Mouse (Mus musculus): ENCODE measurements around the gene Ctbs.

DNA sequence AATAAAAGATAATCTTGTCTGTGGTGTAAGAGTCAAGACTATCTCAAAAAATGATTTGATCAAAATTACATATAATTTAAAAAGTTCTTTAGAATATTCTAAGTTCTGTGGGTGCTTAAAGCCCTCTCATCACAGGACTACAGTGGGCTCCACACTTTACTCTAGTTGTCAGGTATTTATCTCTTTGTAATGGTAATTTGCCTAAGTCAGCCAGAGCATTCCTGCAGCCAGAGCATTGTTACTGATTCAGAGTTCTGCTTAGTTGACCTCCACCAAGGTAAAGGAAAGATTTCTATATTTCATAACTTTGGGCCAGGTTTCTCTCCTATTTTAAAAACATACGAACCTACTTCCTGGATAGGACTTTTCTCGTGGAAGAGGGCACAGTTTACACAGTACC lies 19.6 kb downstream of the Ctbs start:
- TF ChIP-seq MAFK (IDR thresholded peaks at IDR 0.05; ENCODE audit: insufficient read depth, low read depth, low read length): no peak
- no peak for TF ChIP-seq HCFC1 (IDR thresholded peaks at IDR 0.05; ENCODE audit: borderline replicate concordance, insufficient read depth, low read length)
- TF ChIP-seq CHD2 (IDR thresholded peaks at IDR 0.05; ENCODE audit: low read depth, low read length): 0 out of 2 replicates have a peak, but pooled peaks have one; percentile 42
- no peak for TF ChIP-seq ZC3H11A (IDR thresholded peaks at IDR 0.05; ENCODE audit: borderline replicate concordance, low read depth, low read length)
- TF ChIP-seq ZNF384 (IDR thresholded peaks at IDR 0.05; ENCODE audit: low read depth, low read length): no peak

All from ES-E14 (cell line).